Mouse (Mus musculus) lung, adult 18-20 months (tissue): Measurements from ENCODE around the gene Gtpbp4.
"Not testable (repeated sequence)": the region's sequence is repeated elsewhere in the genome, so short reads cannot be mapped to it uniquely, and the experiment has no call there.

Experiments used
- DNase-seq, 2 experiments: peaks; one replicate each; pipeline ENCODE4 v3.0.0; 2022; ENCODE audit warnings: mixed read lengths in 2 of 2

The Gtpbp4 gene

GRCm38 (mm10) chr13:8972369-8972768 is 23.5 kb downstream of the Gtpbp4 start:
- no peak for DNase-seq

DNA sequence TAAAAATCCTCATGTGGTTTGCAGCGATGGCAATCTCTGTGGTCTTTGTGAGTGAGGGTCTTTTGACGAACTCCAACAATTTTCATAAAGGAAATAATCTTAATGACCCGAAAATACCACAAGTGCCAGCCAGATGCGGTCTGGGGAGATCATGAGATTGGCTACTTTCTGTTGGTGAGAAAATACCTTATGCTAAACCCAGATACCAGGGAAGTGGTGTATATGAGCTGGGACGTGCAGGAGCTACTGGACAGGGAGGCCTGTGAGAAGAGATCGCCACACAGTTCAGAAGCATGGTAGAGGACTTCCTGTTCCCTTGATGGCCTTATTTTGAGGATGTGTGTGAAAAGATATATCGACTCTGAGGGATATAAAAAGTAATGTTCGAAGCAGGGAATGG is 28.1 kb downstream of the Gtpbp4 start:
- no peak for DNase-seq

DNA sequence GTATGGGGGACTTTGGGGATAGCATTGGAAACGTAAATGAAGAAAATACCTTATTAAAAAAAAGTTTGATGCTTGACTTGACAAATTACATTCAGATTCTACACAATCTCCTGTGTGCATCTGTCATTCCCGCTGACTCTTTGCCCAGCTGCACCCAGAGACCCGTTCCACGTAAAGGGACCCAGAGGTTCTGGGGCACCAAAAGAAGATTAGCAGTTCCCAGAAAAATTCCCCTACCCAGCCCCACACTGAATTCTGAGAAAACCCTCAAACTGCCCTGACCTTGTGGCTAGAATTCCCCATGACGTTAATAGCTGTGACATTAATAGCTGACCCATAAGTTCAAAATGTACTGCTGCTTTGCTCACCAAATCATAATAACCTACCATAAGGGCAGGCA is 30.7 kb downstream of the Gtpbp4 start:
- DNase-seq = no peak

GRCm38 (mm10) chr13:8962266-8962665 is 33.6 kb downstream of the Gtpbp4 start:
- peak in 1 of 2 experiments; percentile 6 for DNase-seq

- DNase-seq = not testable (repeated sequence)
Measured at GRCm38 (mm10) chr13:8961128-8961888, 34.6 kb downstream of the Gtpbp4 start.

DNA sequence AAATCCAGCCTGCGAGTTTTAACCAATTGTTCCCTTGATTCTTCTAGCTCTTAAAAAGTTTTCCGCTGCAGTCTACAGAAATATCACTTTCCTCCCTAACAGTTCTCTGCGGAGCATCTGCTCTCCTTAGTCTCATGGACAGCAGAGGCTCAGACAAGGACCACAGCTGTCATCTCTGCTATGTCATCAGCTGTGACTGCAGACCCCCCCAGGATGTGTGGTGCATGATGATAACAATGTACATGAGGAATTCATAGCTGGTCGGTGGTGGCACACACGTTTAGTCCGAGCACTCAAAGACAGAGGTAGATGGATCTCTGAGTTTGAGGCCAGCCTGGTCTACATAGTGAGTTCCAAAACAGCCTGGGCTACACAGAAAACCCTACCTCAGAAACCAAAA is 36.3 kb downstream of the Gtpbp4 start:
- not testable (repeated sequence) for DNase-seq

GRCm38 (mm10) chr13:8959058-8959457 is 36.8 kb downstream of the Gtpbp4 start:
- DNase-seq = not testable (repeated sequence)

DNA sequence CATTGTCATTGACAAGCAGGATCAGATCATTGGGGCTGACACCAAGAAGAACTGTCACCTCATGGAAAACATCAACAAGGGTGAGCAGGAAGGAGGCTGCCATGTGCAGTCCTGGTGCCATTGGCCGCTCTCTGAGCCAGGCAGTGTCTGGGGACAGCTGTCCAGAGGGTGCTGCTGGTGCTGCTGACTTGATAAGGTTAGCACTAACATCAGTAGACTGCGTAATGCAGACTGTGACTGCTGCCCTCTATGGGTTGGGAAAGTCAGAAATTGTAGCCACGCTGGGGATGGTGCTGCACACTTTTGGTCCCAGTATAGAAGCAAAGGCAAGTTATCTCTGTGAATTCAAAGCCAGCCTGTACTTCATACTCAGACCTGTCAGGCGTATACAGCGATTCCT is 39.0 kb downstream of the Gtpbp4 start:
- not testable (repeated sequence) for DNase-seq

- not testable (repeated sequence) for DNase-seq
Measured at GRCm38 (mm10) chr13:8955127-8955526, 40.8 kb downstream of the Gtpbp4 start.

GRCm38 (mm10) chr13:8952563-8952962 is 43.3 kb downstream of the Gtpbp4 start, which contains the start of gene Idi2:
Gene Idi2, plus strand, starts transcription at chr13:8952863.
- DNase-seq = not testable (repeated sequence)

- not testable (repeated sequence) for DNase-seq
Measured at GRCm38 (mm10) chr13:8948131-8948530, 47.8 kb downstream of the Gtpbp4 start, which contains the start of gene Gm9745. Gene Gm9745, minus strand, starts transcription at chr13:8948231.

DNA sequence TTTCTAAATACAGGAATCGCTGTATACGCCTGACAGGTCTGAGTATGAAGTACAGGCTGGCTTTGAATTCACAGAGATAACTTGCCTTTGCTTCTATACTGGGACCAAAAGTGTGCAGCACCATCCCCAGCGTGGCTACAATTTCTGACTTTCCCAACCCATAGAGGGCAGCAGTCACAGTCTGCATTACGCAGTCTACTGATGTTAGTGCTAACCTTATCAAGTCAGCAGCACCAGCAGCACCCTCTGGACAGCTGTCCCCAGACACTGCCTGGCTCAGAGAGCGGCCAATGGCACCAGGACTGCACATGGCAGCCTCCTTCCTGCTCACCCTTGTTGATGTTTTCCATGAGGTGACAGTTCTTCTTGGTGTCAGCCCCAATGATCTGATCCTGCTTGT is 52.1 kb downstream of the Gtpbp4 start:
- DNase-seq = not testable (repeated sequence)

GRCm38 (mm10) chr13:8941701-8942100 is 54.2 kb downstream of the Gtpbp4 start:
- not testable (repeated sequence) for DNase-seq

DNA sequence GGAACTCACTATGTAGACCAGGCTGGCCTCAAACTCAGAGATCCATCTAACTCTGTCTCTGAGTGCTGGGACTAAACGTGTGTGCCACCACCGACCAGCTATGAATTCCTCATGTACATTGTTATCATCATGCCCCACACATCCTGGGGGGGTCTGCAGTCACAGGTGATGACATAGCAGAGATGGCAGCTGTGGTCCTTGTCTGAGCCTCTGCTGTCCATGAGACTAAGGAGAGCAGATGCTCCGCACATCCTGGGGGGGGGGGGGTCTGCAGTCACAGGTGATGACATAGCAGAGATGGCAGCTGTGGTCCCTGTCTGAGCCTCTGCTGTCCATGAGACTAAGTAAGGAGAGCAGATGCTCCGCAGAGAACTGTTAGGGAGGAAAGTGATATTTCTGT is 54.8 kb downstream of the Gtpbp4 start:
- not testable (repeated sequence) for DNase-seq

- not testable (repeated sequence) for DNase-seq
Measured at GRCm38 (mm10) chr13:8937611-8938140, 58.2 kb downstream of the Gtpbp4 start.

- DNase-seq = no peak
Measured at GRCm38 (mm10) chr13:8933499-8933898, 62.4 kb downstream of the Gtpbp4 start.
